Mouse (Mus musculus): ENCODE data around the gene Asic2. TPM values are rescaled to one million over a fixed set of nuclear protein-coding genes. Genes with fewer than 3 reads are reported as not detected.
A peak's percentile ranks its signal among the peaks of the same experiment; 100 is the strongest.

Asic2 gene
- total RNA-seq (2014; fragmentation: Nextera tagmentation) (not detected in 2 replicates), total RNA-seq (2017) (not detected in 2 replicates)

DNA sequence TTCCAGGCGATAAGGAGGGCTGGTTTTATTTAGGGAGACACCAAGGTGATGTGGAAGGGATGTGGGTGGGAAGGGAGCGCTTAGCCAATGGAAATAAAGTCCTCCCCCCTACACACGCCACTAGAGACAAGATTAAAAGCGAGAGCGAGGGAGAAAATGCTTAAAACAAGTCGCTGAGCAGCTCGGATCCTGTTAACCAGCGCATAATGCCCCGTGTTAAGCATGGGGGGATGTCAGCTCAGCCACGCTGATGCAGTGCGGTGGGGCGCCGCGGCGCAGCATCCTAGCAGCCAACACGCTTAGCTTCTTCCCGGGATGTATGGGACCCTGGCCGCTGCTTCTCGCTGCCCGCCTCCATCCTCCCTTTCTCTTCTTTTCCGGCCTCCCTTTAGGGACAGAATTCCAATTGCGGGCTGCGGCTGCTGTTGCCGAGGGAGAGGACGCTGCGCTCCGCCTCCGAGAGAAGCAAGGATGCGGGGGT is at the start of gene Asic2:
Gene Asic2 (minus strand): TSS at position 57 of the 481 bp plus-strand sequence.
- no peak for ATAC-seq (replicated peaks; ENCODE audit: low FRiP score, low TSS enrichment, poor library complexity, severe bottlenecking)

DNA sequence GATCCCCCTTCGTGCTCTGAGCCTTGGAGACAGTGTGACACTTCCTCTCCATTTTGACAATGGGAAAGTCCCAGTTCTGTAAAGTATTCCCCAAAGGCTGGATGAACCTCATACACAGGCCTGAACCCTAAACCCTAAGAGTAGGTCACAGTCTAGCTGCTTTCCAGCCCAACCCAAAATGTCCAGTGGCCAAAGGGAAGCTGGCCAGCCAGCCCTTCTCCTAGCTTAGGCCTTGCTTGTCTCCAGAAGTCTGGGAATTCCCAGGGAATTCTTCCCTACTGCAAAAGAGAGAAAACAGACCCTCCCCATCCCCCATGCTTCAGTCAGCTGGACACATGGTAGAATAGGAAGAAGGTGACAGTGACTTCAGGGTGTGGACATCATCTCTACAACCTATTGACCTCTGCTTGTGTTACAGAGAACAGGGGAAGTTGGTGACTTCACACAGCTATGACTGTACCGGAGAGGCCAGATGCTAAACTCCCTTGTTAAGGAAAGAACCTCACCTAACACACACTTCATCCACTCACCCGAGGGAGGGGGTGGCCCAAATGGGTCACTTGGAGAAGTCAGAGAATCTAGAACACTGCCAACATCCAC is 48.0 kb upstream of the Asic2 start:
- no peak for ATAC-seq (replicated peaks; ENCODE audit: low FRiP score, low TSS enrichment, poor library complexity, severe bottlenecking)

DNA sequence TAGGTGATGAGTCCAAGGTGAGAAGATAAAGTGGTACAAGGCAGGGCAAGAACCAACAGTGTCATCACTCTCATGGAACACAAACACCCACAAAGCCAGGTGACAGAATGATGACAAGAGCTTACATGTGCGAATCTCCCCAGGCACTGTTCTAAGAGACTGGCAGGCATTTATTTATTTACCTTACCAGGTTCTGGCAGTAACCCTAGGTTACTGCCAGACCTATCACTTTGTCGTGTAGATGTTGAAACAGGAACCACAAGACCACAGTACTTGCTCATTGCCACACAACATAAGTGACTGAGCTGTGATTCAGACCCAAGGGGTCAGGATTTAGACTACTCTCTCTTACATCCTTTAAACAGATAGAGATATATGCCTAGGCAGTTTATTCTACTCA is 46.8 kb upstream of the Asic2 start:
- no peak for ATAC-seq (replicated peaks; ENCODE audit: low FRiP score, low TSS enrichment, poor library complexity, severe bottlenecking)

DNA sequence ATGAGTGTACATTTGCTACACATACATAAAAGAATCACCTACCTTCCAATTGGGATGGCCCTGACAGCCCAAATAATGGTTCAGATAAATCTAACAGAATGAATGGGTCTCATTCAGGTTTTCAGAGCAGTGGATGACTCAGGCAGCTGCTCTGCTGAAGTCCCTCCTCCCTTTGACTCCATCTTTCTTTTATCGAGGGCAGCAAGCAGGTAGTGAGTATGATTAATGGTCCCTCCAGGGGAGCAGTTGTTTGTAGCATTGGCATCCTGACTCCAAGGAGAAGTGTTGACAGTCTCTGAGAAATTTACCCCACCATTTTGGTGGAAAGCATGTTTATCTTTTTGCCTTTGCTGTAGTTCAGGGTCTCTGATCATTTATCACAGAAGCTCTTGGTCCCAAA is 45.5 kb upstream of the Asic2 start:
- no peak for ATAC-seq (replicated peaks; ENCODE audit: low FRiP score, low TSS enrichment, poor library complexity, severe bottlenecking)

DNA sequence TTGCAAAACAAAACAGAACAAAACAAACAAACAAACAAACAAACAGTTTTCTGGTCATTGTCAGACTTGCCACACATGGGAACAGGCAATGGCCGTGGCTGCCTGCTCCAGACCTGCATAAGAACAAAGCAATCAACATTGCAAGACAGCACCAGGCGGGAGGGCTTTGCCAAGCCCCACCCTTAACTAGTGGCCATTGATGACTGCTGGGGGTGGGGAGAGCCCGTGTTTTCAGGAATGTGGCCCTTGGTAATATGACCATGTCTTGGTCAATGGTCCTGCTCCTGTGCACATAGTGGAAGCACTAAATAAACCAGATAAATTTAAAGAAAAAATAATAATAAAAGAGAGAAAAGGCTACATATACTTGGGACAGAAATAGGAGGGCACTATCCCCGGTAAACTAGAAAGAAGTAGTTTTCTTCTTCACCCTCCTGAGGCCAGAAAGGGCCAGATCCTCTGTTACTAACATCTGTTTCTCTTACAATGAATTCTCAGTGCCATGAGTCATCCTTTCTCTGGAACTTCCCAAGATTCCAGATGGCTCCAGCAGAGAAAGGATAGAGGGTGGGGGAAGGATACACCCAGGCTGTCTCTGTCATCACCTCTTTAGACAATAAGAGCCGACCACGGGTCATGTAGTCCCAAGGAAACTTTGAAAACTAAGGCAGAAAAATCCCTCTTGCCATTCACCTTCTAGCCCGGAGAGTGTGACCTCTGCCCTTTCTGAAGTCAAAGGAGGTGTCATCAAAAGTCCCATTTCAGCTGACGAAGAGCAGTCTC is 43.3 kb upstream of the Asic2 start:
- no peak for ATAC-seq (replicated peaks; ENCODE audit: low FRiP score, low TSS enrichment, poor library complexity, severe bottlenecking)

DNA sequence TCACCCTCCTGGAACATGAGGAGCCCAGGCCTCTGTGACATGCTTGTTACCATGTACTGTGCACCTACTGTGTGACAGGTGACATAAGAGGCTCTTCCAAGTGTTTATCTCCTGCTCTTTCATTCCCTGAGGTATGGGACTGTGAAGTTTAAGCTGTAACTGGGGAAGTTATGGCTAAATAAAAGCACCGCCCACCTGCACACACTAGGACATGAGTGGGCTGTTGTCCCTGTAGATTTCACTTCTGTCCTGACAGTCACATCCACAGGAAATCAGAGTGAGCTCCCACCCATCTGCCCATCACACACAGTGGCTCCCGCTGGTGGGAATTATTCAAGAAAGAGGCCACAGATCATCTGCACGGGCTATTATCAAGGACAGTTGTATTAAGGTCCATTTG is 41.9 kb upstream of the Asic2 start:
- ATAC-seq (replicated peaks; ENCODE audit: low FRiP score, low TSS enrichment, poor library complexity, severe bottlenecking): no peak

DNA sequence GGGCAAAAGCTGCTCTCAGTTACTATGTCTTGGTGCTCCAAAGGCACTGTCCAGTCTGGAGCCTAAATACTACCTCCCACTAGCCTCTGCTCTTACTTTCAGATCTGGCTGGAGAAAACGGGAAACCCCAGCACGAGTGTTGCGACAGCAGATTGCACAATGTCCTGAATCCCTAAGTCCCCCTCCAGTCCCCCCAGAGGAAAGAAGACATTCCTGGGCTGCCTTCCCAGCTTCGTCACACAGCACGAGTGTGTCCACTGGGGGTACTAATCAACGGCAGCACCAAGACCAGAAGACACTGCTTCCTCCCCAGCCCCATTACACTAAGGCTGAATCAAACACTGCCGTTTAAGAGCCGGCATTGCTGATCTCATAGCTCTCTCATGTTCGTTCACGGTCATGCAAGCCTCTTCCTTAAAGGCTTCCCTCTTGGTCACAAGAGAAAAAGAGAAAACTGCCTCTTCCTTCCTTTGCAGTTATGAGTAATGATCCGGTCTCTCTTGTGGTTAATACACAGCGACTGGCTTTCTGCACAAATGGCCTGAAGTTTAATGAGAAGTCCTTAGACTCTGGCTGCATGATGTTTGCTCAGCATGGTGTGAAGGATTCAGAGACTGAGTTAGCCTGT is 38.7 kb upstream of the Asic2 start:
- no peak for ATAC-seq (replicated peaks; ENCODE audit: low FRiP score, low TSS enrichment, poor library complexity, severe bottlenecking)

DNA sequence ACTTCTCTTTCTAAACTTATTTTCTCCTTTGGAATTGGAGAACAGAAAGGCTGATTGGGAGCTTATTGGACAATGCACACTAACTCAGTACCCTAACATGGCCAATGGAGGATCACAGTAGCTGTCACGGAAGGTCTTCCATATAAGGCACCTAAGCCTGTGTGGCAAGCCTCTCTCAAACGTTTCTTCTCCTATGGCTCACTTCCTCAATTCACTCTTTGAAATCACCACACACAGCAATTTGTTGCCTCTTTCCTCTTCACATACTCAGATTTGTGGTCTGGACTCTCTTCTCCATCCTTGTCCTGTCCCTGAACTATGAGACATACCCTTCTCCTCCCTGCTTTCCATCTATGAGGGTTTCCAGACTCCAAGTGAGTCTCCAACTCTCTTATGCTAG is 36.6 kb upstream of the Asic2 start:
- no peak for ATAC-seq (replicated peaks; ENCODE audit: low FRiP score, low TSS enrichment, poor library complexity, severe bottlenecking)

DNA sequence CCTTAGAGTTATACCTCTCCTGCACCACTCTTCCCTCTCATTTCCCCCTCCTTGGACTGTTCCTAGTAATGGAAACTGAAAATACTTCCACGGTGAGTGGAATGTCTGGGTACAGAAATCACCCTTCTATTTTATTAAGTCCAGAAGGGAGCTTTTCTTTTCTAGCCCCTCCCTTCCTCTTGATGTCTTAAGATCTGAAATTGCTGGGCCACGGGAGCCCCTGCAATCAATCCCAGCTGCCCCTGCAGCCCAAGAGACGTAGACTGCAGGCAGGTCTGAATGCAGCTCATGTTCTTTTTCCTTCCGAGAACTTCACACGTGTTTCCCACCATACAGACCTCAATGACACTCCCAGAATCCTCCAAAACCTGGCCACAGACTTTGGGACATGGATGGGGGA is 32.3 kb upstream of the Asic2 start:
- ATAC-seq (replicated peaks; ENCODE audit: low FRiP score, low TSS enrichment, poor library complexity, severe bottlenecking): no peak

DNA sequence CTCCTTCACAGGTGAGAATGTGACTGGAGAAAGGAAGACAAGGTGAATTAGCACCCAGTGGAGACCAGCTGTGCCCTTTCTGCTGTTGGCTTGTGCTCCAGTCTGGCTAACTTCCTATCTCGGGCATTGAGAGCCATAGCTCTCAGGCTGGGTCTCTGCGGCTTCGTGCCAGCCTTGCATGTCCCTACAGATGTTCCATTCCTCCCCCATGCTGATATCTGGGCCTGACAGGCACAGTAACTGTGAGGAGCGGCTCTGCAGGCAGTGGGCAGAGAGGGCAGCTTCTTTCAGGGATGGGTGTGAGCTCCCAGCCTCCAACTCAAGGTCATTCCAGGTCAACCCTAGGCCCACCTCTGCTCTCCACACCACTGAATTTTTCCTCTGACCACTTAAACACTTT is 31.2 kb upstream of the Asic2 start:
- peak; percentile 83 for ATAC-seq (replicated peaks; ENCODE audit: low FRiP score, low TSS enrichment, poor library complexity, severe bottlenecking)

DNA sequence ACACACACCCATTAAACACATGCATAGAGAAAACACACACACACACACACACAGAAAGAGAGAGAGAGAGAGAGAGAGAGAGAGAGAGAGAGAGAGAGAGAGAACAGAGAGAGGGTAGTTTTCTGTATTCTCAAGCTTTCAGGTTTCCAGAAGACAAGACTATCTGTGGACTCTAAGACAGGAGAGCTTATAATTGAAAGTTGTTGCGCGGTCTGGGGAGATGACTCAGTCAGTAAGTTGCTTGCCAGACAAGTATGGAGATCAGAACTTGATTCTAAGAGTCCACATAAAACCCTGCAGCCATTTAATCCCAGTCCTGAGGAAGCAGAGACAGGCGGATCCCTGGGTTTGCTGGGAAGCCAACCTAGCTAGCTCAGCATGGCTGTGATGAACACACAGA is 30.4 kb upstream of the Asic2 start:
- ATAC-seq (replicated peaks; ENCODE audit: low FRiP score, low TSS enrichment, poor library complexity, severe bottlenecking): no peak

DNA sequence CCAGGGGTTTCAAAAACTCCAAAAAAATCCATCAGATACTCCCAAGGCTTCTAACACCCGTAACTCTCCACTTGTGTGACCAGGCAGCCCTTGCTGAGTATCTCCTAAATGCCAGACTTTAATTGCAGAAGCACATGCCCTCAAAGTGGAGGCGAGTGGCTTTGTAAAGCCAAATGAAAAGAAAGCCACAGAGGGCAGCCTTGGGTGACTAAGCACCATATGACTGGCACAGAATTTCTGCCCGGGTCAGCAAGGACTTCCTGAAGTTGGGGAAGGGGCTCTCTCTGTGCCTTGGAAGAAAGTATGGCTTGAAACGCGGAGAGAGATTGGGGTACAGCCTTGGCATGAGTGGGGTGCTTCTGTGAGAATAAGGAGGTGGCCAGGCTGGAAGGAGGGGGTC is 28.8 kb upstream of the Asic2 start:
- ATAC-seq (replicated peaks; ENCODE audit: low FRiP score, low TSS enrichment, poor library complexity, severe bottlenecking): no peak

DNA sequence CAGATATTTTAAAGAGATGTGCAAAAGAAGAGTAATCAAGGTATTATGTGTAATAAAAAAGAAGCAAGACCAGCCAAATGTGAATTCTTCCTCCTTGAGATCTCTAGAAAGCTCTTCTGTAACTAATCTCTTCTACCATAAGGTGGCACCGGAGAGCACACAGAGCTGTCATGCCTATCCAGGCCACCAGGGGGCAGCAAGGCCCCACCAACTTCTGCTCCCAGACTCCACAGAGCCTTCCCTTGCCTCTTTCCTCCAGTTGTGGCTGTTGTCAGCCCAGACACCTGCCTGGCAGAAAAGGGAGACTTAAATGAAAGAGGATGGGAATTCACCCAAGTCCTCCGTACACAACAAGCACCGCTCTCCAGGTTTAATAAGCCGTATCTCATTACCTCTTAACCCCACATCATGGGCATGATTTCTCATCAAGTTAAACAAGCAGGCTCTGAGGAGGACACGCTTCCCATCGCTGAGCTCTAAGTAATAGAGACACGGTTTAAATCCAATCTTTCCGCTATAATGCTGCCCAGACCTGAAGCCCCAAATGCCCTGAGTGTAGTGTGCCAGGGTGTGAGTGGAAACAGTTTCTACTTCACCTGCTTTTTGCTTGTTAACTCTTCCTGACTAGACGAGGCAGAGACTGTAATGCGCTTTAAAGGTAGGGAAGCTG is 28.1 kb upstream of the Asic2 start:
- peak; percentile 77 for ATAC-seq (replicated peaks; ENCODE audit: low FRiP score, low TSS enrichment, poor library complexity, severe bottlenecking)

DNA sequence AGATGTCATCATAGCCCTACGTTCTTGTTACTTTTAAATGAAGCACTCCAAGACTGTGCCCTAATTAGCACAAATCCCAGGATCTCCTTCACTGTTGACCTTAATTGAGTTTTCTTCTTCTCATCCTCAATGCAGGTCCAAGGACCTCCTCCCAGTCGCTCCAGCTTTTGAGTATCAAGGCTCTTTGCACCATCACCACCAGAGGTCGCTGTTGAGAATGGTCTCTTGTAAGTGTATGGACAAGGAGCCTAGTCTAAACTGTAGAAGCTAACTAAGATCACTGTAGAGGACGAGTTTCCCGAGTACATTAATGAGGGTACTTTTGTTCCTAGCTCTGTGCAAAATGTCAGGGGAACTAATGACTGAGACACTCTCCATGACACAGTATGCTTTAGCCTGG is 14.9 kb upstream of the Asic2 start:
- peak; percentile 84 for ATAC-seq (replicated peaks; ENCODE audit: low FRiP score, low TSS enrichment, poor library complexity, severe bottlenecking)

DNA sequence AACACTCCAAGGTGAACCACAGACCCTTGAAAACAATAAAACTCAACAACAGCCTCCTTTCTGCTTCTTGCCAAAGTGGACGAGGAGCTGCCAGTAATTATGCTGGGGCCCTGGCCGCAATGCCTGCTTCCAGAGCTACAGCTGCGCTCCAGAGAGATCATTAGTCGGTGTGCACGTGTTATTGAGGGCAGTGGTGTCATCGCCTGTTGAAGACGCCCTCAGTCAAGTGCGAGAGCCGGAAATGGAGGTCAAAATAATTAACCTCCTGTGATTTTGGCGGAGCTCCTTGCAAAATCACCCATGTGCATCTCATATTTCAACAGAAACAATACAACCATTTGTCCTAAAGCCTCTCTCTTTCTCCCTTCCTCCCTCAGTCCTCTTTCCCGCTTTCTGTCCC is 13.9 kb upstream of the Asic2 start:
- no peak for ATAC-seq (replicated peaks; ENCODE audit: low FRiP score, low TSS enrichment, poor library complexity, severe bottlenecking)

DNA sequence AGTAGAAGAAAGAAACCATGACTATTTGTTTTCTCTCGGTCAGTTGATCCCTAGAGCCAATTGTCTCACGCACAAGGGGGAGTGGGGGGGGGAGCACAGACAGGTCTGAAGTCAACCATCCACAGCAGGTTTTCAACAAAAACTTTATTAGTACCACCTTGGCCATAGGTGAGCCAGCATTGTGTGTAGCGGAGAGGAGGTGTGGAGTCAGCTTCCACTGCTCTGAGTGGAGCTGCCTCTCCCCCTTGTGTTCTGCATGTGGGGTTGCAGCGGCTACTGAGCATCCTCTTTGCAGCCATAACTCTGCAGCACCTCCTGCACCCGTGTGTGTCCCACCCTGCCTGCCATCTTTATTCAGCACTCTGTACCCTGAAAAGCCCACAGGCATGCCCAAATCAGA is 6.3 kb upstream of the Asic2 start:
- no peak for ATAC-seq (replicated peaks; ENCODE audit: low FRiP score, low TSS enrichment, poor library complexity, severe bottlenecking)

DNA sequence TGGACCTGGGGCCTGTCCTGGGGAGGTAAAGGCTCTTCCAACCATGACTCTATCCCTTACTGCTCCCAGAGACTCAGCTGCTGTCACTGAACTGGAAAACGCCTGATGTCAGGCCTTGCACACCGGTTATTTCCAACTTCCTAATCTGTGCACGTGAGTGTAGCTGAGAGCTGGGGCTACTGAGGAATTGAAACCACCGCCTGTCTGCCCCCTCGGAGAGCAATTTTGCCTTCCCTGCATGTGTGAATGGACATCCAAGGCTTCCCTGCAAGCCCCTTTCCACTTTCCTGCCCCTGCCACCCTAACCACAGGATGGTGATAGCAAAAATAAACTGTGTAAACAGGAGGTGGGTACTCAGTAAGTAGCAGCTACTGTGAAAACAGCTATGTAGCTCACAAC is 5.4 kb upstream of the Asic2 start:
- ATAC-seq (replicated peaks; ENCODE audit: low FRiP score, low TSS enrichment, poor library complexity, severe bottlenecking): no peak

DNA sequence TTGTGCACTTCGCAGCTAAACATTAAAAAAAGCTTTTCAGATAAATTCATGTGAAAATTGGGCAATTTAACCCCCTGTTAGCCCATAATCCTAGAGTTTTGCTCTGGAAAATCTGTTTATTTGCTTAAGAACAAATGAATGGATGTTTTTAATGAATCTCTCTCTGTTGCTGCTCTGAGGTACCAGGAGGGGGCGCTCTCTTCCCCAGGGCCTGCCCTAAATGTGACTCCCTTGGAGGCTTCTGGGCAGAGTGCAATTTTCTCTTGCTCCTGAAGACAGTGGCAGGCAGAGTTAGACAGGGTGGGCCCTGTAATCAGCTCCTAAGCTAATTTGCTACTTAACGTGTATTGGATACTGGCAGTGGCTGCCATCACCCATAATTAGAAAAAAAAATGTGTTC is 3.8 kb upstream of the Asic2 start:
- no peak for ATAC-seq (replicated peaks; ENCODE audit: low FRiP score, low TSS enrichment, poor library complexity, severe bottlenecking)

DNA sequence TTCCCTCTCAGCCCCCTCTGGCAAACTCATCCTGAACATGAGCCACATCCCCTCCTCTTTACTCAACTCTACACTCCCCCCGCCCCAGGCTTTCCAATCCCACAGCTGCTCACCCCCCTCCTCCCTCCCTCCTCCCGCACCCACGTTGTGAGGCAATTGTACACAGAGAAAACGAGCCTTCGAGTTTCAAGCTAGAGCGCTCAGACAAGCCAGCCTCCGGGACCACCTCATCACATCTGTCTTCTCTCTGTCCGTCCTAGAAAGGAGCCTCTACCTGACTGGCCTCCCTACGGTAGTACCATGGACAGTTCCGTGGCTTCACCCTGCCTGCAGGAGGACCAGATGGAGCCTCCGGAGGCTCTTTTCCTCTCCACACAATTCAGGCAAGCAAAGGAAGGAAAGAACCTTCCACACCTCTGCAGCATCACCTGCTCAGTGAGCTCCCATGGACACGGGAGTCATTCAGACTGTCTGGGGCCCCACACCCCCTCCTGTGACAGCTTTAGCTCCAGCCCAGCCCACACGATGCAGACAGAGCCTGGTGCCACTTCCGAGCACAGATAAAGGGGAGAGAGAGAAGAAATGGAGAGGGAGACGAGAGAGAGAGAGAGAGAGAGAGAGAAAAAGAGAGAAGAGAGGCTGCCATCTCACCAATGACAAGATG is 1.5 kb downstream of the Asic2 start:
- no peak for ATAC-seq (replicated peaks; ENCODE audit: low FRiP score, low TSS enrichment, poor library complexity, severe bottlenecking)

Data from megakaryocyte-erythroid progenitor cell, adult 5-6 weeks (primary cell).